Mouse (Mus musculus): Measurements from ENCODE around the gene Rwdd1.
A peak's percentile ranks its signal among the peaks of the same experiment; 100 is the strongest.
"Not testable (repeated sequence)": the region's sequence is repeated elsewhere in the genome, so short reads cannot be mapped to it uniquely, and the experiment has no call there.

The Rwdd1 gene

GRCm38 (mm10) chr10:34019302-34020075 is at the start of gene Rwdd1:
TSS of gene Rwdd1 (minus strand) at chr10:34019624.
- DNase-seq (ENCODE audit: low spot score in 2 of 2): peak; percentile 84 to 91

DNA sequence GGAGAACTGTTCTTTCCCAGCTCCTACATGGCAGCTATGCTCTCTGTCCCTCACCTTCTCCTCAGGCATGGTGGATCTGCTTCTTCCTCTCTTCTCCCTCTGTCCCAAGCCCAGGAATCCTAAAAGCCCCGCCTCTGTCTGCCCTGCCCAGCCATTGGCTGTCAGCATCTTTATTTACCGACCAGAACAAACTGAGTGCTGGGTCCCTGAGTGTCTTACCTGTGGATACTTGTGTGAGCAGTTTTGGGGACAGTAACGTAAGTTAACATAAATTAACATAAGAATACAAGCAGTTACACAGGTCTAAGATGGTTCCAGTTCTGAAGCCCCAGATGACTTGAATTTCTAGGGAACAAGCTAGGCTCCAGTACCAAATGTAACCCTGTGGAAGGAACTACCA is 47.2 kb upstream of the Rwdd1 start:
- DNase-seq (ENCODE audit: low spot score in 2 of 2): no peak

DNA sequence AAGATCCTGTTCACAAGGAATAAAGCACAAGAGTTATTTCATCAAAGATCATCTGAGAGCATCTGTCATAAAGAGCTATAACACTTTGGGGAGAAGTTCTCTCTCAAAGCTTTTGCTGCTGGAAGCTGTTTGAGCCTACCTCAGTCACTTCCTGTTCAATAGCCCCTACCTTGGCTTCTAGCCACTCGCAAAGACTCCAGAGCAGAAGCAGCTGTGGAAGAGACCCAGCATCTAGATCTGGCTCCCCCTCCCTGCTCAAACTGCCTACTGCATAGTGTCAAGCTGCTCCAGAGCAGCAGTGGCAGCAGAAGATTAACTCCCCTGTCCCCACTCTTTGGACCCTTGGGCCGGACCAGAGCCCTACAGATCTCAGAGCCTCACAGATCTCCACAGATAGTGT is 34.6 kb upstream of the Rwdd1 start:
- DNase-seq (ENCODE audit: low spot score in 2 of 2): no peak

GRCm38 (mm10) chr10:34044210-34044609 is 24.8 kb upstream of the Rwdd1 start, which contains the start of gene Calhm4:
TSS of gene Calhm4 (minus strand) at chr10:34044310.
- DNase-seq (ENCODE audit: low spot score in 2 of 2): no peak

DNA sequence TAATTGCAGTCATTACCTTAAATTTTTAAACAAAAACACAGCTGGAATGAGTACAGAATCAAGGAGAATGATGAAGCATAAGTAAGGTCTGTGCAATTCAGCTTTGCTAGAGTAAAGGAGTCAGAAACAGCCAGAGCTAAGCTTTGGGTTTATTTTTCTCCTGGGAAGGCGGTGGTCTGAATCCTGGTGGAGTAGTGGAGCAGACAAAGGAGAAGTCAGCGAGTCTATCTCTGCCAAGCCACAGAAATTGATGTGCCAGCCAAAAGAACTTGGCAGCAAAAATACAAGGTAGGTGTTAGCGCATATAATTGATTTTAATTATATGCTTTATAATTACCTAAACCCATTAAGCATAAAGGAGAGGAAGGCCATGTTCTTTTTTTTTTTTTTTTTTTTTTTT is 18.0 kb upstream of the Rwdd1 start, which contains the start of gene Trappc3l:
Trappc3l (plus strand) TSS at position 197 of the 400 bp plus-strand sequence.
- no peak for DNase-seq (ENCODE audit: low spot score in 2 of 2)

DNA sequence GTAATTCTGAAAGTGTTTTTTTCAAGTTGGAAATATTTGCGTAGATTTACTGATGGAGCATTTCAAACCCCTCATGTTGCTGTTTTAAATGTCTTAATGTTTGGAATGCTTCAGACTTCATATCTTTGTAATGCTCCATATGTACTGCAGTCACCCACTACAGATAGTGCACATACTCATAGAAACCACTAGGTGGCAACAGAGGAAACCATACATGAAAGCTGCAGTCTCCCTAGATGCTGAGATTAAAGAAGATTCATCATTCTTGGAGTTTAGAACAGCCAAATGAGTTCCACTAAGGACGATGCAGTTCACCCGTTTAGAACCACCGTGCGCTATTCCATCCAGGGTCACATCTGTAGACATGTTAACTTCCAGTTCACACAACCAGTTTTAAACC is 17.2 kb upstream of the Rwdd1 start:
- DNase-seq (ENCODE audit: low spot score in 2 of 2): no peak

DNA sequence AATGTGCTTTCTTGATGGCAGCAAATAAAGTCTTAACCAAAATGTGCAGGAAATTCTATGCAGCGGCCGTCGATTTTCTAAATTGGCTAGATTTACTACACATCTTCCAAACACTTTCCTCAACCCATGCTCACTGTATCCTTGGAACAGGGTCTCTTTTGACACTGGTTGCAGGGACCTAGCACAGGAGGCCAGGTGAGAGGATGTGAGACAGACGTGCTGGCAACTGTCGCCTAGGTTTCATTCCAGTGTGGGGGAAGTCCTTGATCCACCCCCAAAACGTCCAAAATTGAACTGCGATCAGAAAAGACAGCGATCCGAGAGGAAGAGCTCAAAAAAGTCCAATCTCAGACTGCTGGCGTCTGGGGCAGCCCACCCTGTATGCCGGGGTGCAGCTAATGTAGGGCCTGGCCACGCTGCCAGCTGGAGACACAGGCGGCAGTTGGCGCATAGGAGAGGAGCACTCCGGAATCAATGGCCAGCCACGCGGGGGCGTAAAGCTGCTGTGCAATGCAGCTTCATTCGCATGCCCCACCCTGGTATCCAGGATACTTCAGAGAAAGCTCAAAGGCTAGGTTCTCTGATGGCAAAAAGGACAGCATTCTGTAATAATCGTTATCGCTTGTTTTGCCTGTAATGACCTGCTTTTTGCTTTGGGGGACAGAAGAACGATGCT is 14.3 kb upstream of the Rwdd1 start:
- DNase-seq (ENCODE audit: low spot score in 2 of 2): peak; percentile 39 to 64

- no peak for DNase-seq (ENCODE audit: low spot score in 2 of 2)
These were observed 10.9 kb upstream of the Rwdd1 start for GRCm38 (mm10) chr10:34030322-34030721.

- no peak for DNase-seq (ENCODE audit: low spot score in 2 of 2)
These were observed 600 bp downstream of the Rwdd1 start for GRCm38 (mm10) chr10:34018746-34019301.

DNA sequence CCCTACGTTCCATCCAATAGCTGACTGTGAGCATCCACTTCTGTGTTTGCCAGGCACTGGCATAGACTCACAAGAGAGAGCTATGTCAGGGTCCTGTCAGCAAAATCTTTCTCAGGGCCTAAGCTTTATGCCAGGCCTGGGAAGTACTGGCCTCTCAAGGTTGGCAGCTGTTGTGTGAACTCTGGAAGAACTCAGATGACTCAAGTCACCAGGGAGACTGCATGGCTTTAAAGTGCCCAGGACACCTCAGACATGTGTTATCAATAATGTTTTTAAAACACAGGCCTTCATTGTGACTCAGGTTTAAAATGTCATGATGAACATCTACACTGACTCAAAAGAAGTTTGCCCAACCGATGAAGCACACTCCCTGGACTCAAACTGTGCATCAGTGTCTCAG is 6.2 kb downstream of the Rwdd1 start:
- no peak for DNase-seq (ENCODE audit: low spot score in 2 of 2)

- DNase-seq (ENCODE audit: low spot score in 2 of 2): no peak
These were observed 6.8 kb downstream of the Rwdd1 start for GRCm38 (mm10) chr10:34012581-34012980.

DNA sequence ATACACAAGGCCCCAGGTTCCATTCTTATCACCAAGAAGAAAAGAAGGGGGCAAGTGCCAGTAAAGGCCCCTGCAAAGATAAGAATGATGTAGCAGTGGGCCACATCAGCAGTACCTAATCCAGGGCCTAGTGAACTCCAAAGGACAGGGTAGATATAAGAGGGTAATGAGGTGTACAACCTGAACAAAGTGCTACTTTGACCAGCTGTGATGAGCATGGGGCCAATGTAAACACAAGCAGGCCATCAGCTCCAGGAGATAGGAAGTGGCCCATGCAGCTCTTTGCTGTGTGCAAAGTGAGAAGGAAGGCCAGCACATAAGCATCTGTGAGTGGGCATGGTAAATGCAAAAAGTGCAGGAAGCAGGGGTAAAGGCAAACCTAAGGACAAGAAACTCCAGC is 21.0 kb downstream of the Rwdd1 start:
- DNase-seq (ENCODE audit: low spot score in 2 of 2): no peak

- not testable (repeated sequence) for DNase-seq (ENCODE audit: low spot score in 2 of 2)
These were observed 22.7 kb downstream of the Rwdd1 start for GRCm38 (mm10) chr10:33996686-33997085.

DNA sequence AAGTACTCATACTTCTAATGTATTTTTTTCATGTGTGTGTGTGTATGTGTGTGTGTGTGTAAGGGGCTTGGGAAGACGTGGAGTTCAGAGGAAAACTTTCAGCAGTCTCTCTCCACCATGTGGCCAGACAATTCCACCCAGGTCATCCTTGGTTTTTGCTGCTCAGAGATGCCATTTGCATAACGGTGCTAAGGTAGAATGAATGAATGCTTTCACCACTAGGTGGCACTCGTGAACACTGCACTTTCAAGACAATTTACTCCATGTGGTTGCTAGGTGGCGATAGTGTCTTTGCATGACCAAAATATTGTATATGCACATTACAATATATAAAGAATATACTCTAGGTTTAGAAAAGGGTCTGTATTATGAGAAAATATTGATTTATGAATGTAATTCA is 32.7 kb downstream of the Rwdd1 start:
- DNase-seq (ENCODE audit: low spot score in 2 of 2): peak in 1 of 2 experiments; percentile 51

GRCm38 (mm10) chr10:33974781-33975494 is 44.5 kb downstream of the Rwdd1 start:
- DNase-seq (ENCODE audit: low spot score in 2 of 2): no peak

DNA sequence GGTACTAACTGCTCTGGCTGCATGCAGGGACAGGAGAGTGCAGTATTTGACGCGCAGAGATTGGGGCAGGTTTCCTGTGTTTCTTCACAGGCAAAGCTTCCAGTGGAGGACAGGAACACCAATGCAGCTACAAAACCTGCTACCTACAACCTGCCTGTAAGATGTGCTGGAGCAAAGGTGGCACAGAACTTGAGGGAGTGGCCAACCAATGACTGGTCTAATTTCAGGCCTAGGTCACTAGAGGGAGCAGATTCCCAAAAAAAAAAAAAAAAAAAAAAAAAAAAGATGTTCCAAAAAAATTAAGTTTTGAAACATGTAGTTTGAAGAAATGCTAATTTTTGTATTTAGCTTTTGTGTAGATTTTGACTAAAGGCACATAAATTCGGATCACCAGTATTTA is 66.9 kb downstream of the Rwdd1 start:
- DNase-seq (ENCODE audit: low spot score in 2 of 2): no peak

GRCm38 (mm10) chr10:33950803-33951583 is 68.4 kb downstream of the Rwdd1 start, which contains the start of gene Zup1:
TSS of gene Zup1 (minus strand) at chr10:33951269.
- peak; percentile 68 to 77 for DNase-seq (ENCODE audit: low spot score in 2 of 2)

Data from spleen, postnatal 14 days (tissue).